Mouse (Mus musculus) forebrain, embryonic 12.5 days (tissue): ENCODE measurements at regions not wholly inside any gene's neighbourhood (a gene's known extent, or its start where the extent isn't known, plus 50 kb on each side); places are given as distances from the start of the nearest gene placed in this dataset.
"Not testable (repeated sequence)": the region's sequence is repeated elsewhere in the genome, so short reads cannot be mapped to it uniquely, and the experiment has no call there.

Source experiments
- ATAC-seq: fragments of 200-750 bp; cut with Nextera tagmentation; 2 replicates; pipeline ENCODE4 v1.8.0; 2017; ENCODE audit warnings: moderate TSS enrichment; ENCODE audit not compliant: low FRiP score
- H3K27ac ChIP-seq: fragments of 300-500 bp; sonication (generic); 2 replicates; pipeline ENCODE4 v1.5.1; 2016; ENCODE audit warnings: mild to moderate bottlenecking
- H3K27me3 ChIP-seq: fragments of 300-500 bp; sonication (generic); 2 replicates; pipeline ENCODE4 v1.6.1; 2016; ENCODE audit warnings: mild to moderate bottlenecking
- H3K36me3 ChIP-seq: fragments of 300-500 bp; sonication (generic); replicated peaks from 2 replicates; pipeline ENCODE4 v1.6.1; 2016; ENCODE audit warnings: mild to moderate bottlenecking
- H3K4me1 ChIP-seq: fragments of 300-500 bp; sonication (generic); 2 replicates; pipeline ENCODE4 v1.6.1; 2016
- H3K4me2 ChIP-seq: fragments of 300-500 bp; sonication (generic); 2 replicates; pipeline ENCODE4 v1.6.1; 2016; ENCODE audit warnings: mild to moderate bottlenecking, moderate library complexity
- H3K4me3 ChIP-seq: fragments of 300-500 bp; sonication (generic); replicated peaks from 2 replicates; pipeline ENCODE4 v1.5.1; 2016; ENCODE audit warnings: mild to moderate bottlenecking
- H3K9ac ChIP-seq: fragments of 300-500 bp; sonication (generic); 2 replicates; pipeline ENCODE4 v1.6.1; 2016; ENCODE audit warnings: mild to moderate bottlenecking
- H3K9me3 ChIP-seq: fragments of 300-500 bp; sonication (generic); 2 replicates; pipeline ENCODE4 v1.6.1; 2016
- WGBS: fragments of 180-500 bp; shearing (Covaris S2); methylation state at CpG from one replicate; pipeline ENCODE4 v1.1.7; 2016; 5-methylcytosine and 5-hydroxymethylcytosine counted together

- Histone ChIP-seq H3K4me2 (no peak overlapping the region), H3K9me3 (no peaks in the 10 kb centered on the region), H3K4me1 (no peaks in the 10 kb centered on the region), H3K36me3 (no peaks in the 10 kb centered on the region), H3K27ac (no peak overlapping the region), H3K4me3 (no peak overlapping the region), H3K9ac (no peak overlapping the region), H3K27me3 (no peaks in the 10 kb centered on the region)
- WGBS: 86% methylated on average over 2 of the region's 2 CpGs
- ATAC-seq: no peak
These were observed 874.0 kb downstream of the Amy2a5 start for GRCm38 (mm10) chr3:112384641-112385040.

- no peaks in the 10 kb centered on the region for H3K4me1 ChIP-seq
- no peaks in the 10 kb centered on the region for H3K9me3 ChIP-seq
- no peaks in the 10 kb centered on the region for H3K27me3 ChIP-seq
- H3K4me2 ChIP-seq: no peak overlapping the region
- H3K4me3 ChIP-seq: no peak overlapping the region
- 81% methylated on average over 2 of the region's 2 CpGs for WGBS
- no peaks in the 10 kb centered on the region for H3K36me3 ChIP-seq
- H3K27ac ChIP-seq: no peak overlapping the region
- H3K9ac ChIP-seq: no peak overlapping the region
- no peak for ATAC-seq
These were observed 912.8 kb downstream of the Amy2a5 start for GRCm38 (mm10) chr3:112345866-112346265.

DNA sequence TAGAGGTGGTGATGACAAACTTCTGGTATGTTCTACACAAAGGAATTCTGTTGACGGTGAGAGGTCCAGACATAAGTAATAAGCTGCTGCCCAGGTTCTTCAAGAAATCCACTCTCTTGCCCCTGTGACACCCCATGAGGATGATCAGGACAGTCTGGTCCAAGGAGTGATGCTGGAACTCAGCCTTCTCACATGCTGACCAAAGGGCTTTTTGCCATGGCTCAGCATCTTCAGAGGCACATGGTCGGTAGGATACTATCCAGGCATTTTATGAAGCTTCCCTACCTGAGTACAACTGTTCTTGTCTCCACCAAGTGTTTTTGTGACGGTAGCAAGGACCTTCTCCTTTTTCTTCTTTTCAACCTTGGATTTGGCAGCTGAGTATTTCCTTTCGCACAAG lies 927.5 kb downstream of the Amy2a5 start:
- Histone ChIP-seq H3K36me3 (no peaks in the 10 kb centered on the region), H3K4me1 (no peaks in the 10 kb centered on the region), H3K27me3 (no peaks in the 10 kb centered on the region), H3K27ac (no peak overlapping the region), H3K4me2 (no peak overlapping the region), H3K9ac (no peak overlapping the region), H3K9me3 (no peaks in the 10 kb centered on the region), H3K4me3 (no peak overlapping the region)
- no peak for ATAC-seq
- 91% methylated on average over 4 of the region's 4 CpGs for WGBS

- Histone ChIP-seq H3K4me3 (no peak overlapping the region), H3K4me1 (no peaks in the 10 kb centered on the region), H3K27me3 (no peaks in the 10 kb centered on the region), H3K9me3 (no peaks in the 10 kb centered on the region), H3K36me3 (no peaks in the 10 kb centered on the region), H3K4me2 (no peak overlapping the region), H3K27ac (no peak overlapping the region), H3K9ac (no peak overlapping the region)
- peak; percentile 73 for ATAC-seq
- 68% methylated on average over 2 of the region's 2 CpGs for WGBS
These were observed 933.3 kb downstream of the Amy2a5 start for GRCm38 (mm10) chr3:112325348-112325747.

- not testable (repeated sequence) for H3K9me3 ChIP-seq, H3K4me2 ChIP-seq, H3K27ac ChIP-seq, H3K4me1 ChIP-seq, H3K36me3 ChIP-seq, H3K4me3 ChIP-seq, ATAC-seq, H3K9ac ChIP-seq, H3K27me3 ChIP-seq
- WGBS: 95% methylated on average over 11 of the region's 11 CpGs
These were observed 937.4 kb downstream of the Amy2a5 start for GRCm38 (mm10) chr3:112321196-112321595.

- Histone ChIP-seq H3K4me1 (no peaks in the 10 kb centered on the region), H3K9ac (no peak overlapping the region), H3K27me3 (no peaks in the 10 kb centered on the region), H3K27ac (no peak overlapping the region), H3K4me3 (no peak overlapping the region), H3K36me3 (no peaks in the 10 kb centered on the region), H3K4me2 (no peak overlapping the region), H3K9me3 (no peaks in the 10 kb centered on the region)
- 72% methylated on average over 2 of the region's 2 CpGs for WGBS
- ATAC-seq: no peak
These were observed 979.7 kb downstream of the Amy2a5 start for GRCm38 (mm10) chr3:112278785-112279430.

GRCm38 (mm10) chr3:112261334-112262101 lies 997.1 kb downstream of the Amy2a5 start:
- no peaks in the 10 kb centered on the region for H3K36me3 ChIP-seq
- H3K27me3 ChIP-seq: no peaks in the 10 kb centered on the region
- no peak overlapping the region for H3K4me3 ChIP-seq
- no peak overlapping the region for H3K27ac ChIP-seq
- H3K4me1 ChIP-seq: peaks cover 7% of the 10 kb centered on the region; the same call in 1 of the 2 replicates
- WGBS: 13% methylated on average over 1 of the region's 1 CpGs
- ATAC-seq: peak; percentile 41; the same call in 1 of the 2 replicates
- H3K4me2 ChIP-seq: no peak overlapping the region
- H3K9me3 ChIP-seq: no peaks in the 10 kb centered on the region
- H3K9ac ChIP-seq: no peak overlapping the region

GRCm38 (mm10) chr3:112242986-112243385 lies 1015.7 kb downstream of the Amy2a5 start:
- H3K27ac ChIP-seq, H3K4me1 ChIP-seq, H3K36me3 ChIP-seq, H3K9ac ChIP-seq, ATAC-seq, H3K27me3 ChIP-seq, H3K9me3 ChIP-seq, H3K4me2 ChIP-seq, H3K4me3 ChIP-seq: not testable (repeated sequence)
- WGBS: 86% methylated on average over 2 of the region's 2 CpGs

- Histone ChIP-seq H3K36me3 (no peaks in the 10 kb centered on the region), H3K4me3 (no peak overlapping the region), H3K9ac (no peak overlapping the region), H3K27me3 (no peaks in the 10 kb centered on the region), H3K4me2 (no peak overlapping the region), H3K27ac (no peak overlapping the region), H3K4me1 (no peaks in the 10 kb centered on the region), H3K9me3 (no peaks in the 10 kb centered on the region)
- 9% methylated on average over 1 of the region's 1 CpGs for WGBS
- no peak for ATAC-seq
These were observed 1019.0 kb downstream of the Amy2a5 start for GRCm38 (mm10) chr3:112239626-112240120.
